Mouse (Mus musculus): ENCODE results near the gene Ap1b1. TPM values are rescaled to one million over a fixed set of nuclear protein-coding genes. Genes with fewer than 3 reads are reported as not detected.
A peak's percentile ranks its signal among the peaks of the same experiment; 100 is the strongest.

Ap1b1 gene
- polyA plus RNA-seq, 1 experiment from 2014 or later, result 65.3 TPM

DNA sequence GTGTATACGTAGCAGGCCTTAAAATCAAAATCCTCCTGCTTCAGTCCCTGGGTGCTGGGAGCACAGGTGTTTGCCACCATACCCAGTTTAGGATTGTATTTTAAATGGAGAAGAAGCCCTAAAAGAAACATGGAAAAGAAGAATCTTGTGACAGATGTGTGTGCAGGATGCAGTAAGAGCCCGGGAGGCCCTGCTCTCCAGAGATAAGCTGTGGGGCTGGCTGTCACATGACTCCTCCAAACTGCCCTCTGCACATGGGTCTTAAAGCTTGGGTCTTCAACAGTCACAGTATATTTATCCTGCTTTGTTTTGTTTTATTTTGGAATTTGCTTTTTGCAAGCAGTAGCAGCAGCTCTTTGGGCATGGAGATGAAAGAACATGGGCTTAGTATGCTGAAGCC, 19.1 kb upstream of the Ap1b1 start:
- no peaks in the 10 kb centered on the region for H3K36me3 ChIP-seq
- no peak for ATAC-seq (replicated peaks; ENCODE audit: low FRiP score)
- no peak overlapping the region for H3K4me2 ChIP-seq
- H3K4me1 ChIP-seq, result no peaks in the 10 kb centered on the region
- no peaks in the 10 kb centered on the region for H3K9me3 ChIP-seq (replicated peaks)
- H3K27me3 ChIP-seq, result no peaks in the 10 kb centered on the region
- H3K9ac ChIP-seq, result no peak overlapping the region
- H3K4me3 ChIP-seq (replicated peaks), result no peak overlapping the region
- 47% methylated on average over 2 of the region's 2 CpGs for WGBS
- no peak overlapping the region for H3K27ac ChIP-seq

GRCm38 (mm10) chr11:4968376-4968775, 18.2 kb upstream of the Ap1b1 start:
- H3K9ac ChIP-seq, result no peak overlapping the region
- no peaks in the 10 kb centered on the region for H3K27me3 ChIP-seq
- H3K4me1 ChIP-seq, result 0 out of 2 replicates have a peak, but pooled peaks cover under 1% of the 10 kb centered on the region
- H3K4me3 ChIP-seq (replicated peaks), result no peak overlapping the region
- no peak for ATAC-seq (replicated peaks; ENCODE audit: low FRiP score)
- H3K27ac ChIP-seq, result no peak overlapping the region
- no peaks in the 10 kb centered on the region for H3K36me3 ChIP-seq
- no peak overlapping the region for H3K4me2 ChIP-seq
- WGBS, result 54% methylated on average over 10 of the region's 10 CpGs
- no peaks in the 10 kb centered on the region for H3K9me3 ChIP-seq (replicated peaks)

GRCm38 (mm10) chr11:4972967-4973870, 13.4 kb upstream of the Ap1b1 start:
- Histone ChIP-seq H3K4me2 (no peak overlapping the region), H3K9ac (no peak overlapping the region), H3K4me3 (replicated peaks) (no peak overlapping the region), H3K27me3 (no peaks in the 10 kb centered on the region), H3K27ac (0 out of 2 replicates have a peak overlapping the region, but pooled peaks have one; percentile 30), H3K4me1 (0 out of 2 replicates have a peak, but pooled peaks cover 3% of the 10 kb centered on the region), H3K9me3 (replicated peaks) (no peaks in the 10 kb centered on the region), H3K36me3 (no peaks in the 10 kb centered on the region)
- 58% methylated on average over 13 of the region's 13 CpGs for WGBS
- no peak for ATAC-seq (replicated peaks; ENCODE audit: low FRiP score)

DNA sequence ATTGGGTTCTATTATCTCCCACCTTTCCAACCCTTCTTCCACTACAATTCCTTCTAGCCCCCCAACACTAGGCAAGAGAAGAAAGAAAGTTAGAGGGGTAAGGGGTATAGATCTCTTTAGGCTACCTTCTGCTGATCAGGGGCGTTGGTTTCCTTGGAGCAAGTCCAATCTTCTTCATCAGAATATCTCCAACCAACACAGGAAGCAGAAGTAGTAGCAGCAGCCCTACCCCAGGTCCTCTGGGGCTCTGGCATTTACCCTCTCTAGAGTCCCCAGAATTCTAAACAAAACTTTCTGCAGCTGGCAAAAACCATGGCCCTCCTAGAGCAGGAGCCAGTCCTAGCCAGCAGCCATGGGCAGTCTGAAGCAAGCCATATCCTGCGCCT, 12.8 kb upstream of the Ap1b1 start:
- WGBS, result 95% methylated on average over 2 of the region's 2 CpGs
- no peak for ATAC-seq (replicated peaks; ENCODE audit: low FRiP score)
- peak overlapping the region; percentile 63; the same call in 1 of the 2 replicates for H3K27ac ChIP-seq

GRCm38 (mm10) chr11:4974376-4975122, 12.1 kb upstream of the Ap1b1 start:
- Histone ChIP-seq H3K27me3 (no peaks in the 10 kb centered on the region), H3K9ac (no peak overlapping the region), H3K36me3 (no peaks in the 10 kb centered on the region), H3K4me3 (replicated peaks) (no peak overlapping the region), H3K27ac (peak overlapping the region; percentile 63), H3K9me3 (replicated peaks) (no peaks in the 10 kb centered on the region), H3K4me2 (no peak overlapping the region), H3K4me1 (0 out of 2 replicates have a peak, but pooled peaks cover 3% of the 10 kb centered on the region)
- 66% methylated on average over 11 of the region's 11 CpGs for WGBS
- ATAC-seq (replicated peaks; ENCODE audit: low FRiP score), result no peak

More for the DNA sequence above, 12.8 kb upstream of the Ap1b1 start:
- Histone ChIP-seq H3K36me3 (no peaks in the 10 kb centered on the region), H3K4me1 (0 out of 2 replicates have a peak, but pooled peaks cover 3% of the 10 kb centered on the region), H3K27me3 (no peaks in the 10 kb centered on the region), H3K4me3 (replicated peaks) (no peak overlapping the region), H3K4me2 (no peak overlapping the region), H3K9ac (no peak overlapping the region), H3K9me3 (replicated peaks) (no peaks in the 10 kb centered on the region)

- no peaks in the 10 kb centered on the region for H3K36me3 ChIP-seq
- no peak overlapping the region for H3K4me3 ChIP-seq (replicated peaks)
- 0 out of 2 replicates have a peak, but pooled peaks have one; percentile 29 for ATAC-seq (replicated peaks; ENCODE audit: low FRiP score)
- 4% methylated on average over 14 of the region's 14 CpGs for WGBS
- H3K9me3 ChIP-seq (replicated peaks), result no peaks in the 10 kb centered on the region
- H3K9ac ChIP-seq, result no peak overlapping the region
- H3K27ac ChIP-seq, result peak overlapping the region; percentile 63; the same call in 1 of the 2 replicates
- H3K27me3 ChIP-seq, result no peaks in the 10 kb centered on the region; the same call in 1 of the 2 replicates
- H3K4me1 ChIP-seq, result 0 out of 2 replicates have a peak, but pooled peaks cover 3% of the 10 kb centered on the region
- peak overlapping the region; percentile 42 for H3K4me2 ChIP-seq
Measured at GRCm38 (mm10) chr11:4975623-4976022, 11.0 kb upstream of the Ap1b1 start.

DNA sequence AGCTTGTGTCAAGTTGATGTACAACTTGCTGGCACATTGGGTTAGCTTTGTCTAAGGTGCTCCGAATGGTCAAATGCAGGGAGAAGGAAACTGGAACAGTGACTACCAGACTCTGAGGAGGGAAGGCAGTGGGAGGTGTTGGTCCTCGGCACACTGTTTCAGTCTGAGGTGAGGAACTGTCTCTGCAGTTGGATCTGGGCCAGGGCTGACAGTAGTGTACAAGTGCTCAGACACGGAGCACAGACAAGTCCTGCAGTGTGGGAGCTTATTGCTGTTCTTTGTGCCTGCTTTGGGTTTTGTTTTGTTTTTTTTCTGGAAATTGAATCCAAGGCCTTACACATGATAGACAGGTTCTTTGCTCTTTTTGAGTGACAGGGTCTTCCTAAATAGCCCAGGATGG, 3.6 kb upstream of the Ap1b1 start:
- no peak for ATAC-seq (replicated peaks; ENCODE audit: low FRiP score)
- Histone ChIP-seq H3K27ac (no peak overlapping the region), H3K36me3 (no peaks in the 10 kb centered on the region)

DNA sequence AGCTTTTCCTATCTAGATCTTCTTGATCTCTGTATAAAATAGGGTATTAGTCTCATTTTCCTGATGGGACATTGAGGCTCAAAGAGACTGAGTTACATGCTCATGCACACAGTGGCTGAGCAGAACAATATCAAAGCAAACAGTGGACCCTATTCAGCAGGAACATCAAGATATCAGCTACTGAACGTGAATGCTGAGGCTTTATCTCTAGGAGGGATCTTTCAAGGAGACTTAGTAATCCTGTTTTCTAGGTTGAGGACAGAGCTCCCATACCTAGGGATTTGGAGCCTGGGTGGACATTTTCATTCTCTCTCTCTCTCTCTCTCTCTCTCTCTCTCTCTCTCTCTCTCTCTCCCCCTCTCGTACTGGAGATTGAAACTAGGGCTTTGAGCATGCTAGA, 3.1 kb upstream of the Ap1b1 start:
- Histone ChIP-seq H3K27ac (no peak overlapping the region), H3K36me3 (no peaks in the 10 kb centered on the region), H3K9me3 (replicated peaks) (no peaks in the 10 kb centered on the region), H3K4me3 (replicated peaks) (no peak overlapping the region), H3K9ac (no peak overlapping the region), H3K4me2 (no peak overlapping the region), H3K4me1 (peaks cover 22% of the 10 kb centered on the region), H3K27me3 (no peaks in the 10 kb centered on the region; the same call in 1 of the 2 replicates)
- WGBS, result 73% methylated on average over 2 of the region's 2 CpGs
- no peak for ATAC-seq (replicated peaks; ENCODE audit: low FRiP score)

More for the DNA sequence above, 3.6 kb upstream of the Ap1b1 start:
- no peaks in the 10 kb centered on the region for H3K9me3 ChIP-seq (replicated peaks)
- H3K27me3 ChIP-seq, result no peaks in the 10 kb centered on the region; the same call in 1 of the 2 replicates
- no peak overlapping the region for H3K4me2 ChIP-seq
- WGBS, result 52% methylated on average over 3 of the region's 3 CpGs
- no peak overlapping the region for H3K4me3 ChIP-seq (replicated peaks)
- H3K4me1 ChIP-seq, result peaks cover 18% of the 10 kb centered on the region
- H3K9ac ChIP-seq, result no peak overlapping the region

DNA sequence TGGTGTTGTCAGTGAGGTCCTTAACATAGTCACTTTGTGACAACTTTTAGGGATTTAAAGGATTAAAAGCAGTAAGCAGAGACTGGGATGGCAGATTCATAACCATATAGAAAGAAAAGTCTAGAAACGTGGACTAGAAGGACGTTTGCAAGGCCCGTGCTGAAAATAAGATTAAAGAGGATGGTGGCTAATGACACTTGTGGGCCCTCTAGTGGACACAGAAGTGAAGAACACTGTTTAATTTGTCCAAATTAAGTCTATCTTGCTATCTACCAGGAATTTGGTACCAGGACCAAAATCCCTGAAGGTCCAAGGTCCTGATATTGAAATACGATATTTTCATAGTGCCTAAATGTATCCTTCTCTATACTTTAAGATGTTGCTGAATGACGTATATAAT, 2.4 kb upstream of the Ap1b1 start:
- no peak for ATAC-seq (replicated peaks; ENCODE audit: low FRiP score)
- no peaks in the 10 kb centered on the region for H3K36me3 ChIP-seq
- no peaks in the 10 kb centered on the region for H3K9me3 ChIP-seq (replicated peaks)
- no peaks in the 10 kb centered on the region; the same call in 1 of the 2 replicates for H3K27me3 ChIP-seq
- peaks cover 22% of the 10 kb centered on the region for H3K4me1 ChIP-seq
- no peak overlapping the region for H3K27ac ChIP-seq
- no peak overlapping the region for H3K4me3 ChIP-seq (replicated peaks)
- H3K9ac ChIP-seq, result no peak overlapping the region
- WGBS, result 4% methylated on average over 5 of the region's 5 CpGs
- H3K4me2 ChIP-seq, result peak overlapping the region; percentile 43; the same call in 1 of the 2 replicates

- WGBS, result 78% methylated on average over 3 of the region's 3 CpGs
- no peak for ATAC-seq (replicated peaks; ENCODE audit: low FRiP score)
- no peaks in the 10 kb centered on the region; the same call in 1 of the 2 replicates for H3K27me3 ChIP-seq
Measured at GRCm38 (mm10) chr11:4984799-4985198, 1.8 kb upstream of the Ap1b1 start.

DNA sequence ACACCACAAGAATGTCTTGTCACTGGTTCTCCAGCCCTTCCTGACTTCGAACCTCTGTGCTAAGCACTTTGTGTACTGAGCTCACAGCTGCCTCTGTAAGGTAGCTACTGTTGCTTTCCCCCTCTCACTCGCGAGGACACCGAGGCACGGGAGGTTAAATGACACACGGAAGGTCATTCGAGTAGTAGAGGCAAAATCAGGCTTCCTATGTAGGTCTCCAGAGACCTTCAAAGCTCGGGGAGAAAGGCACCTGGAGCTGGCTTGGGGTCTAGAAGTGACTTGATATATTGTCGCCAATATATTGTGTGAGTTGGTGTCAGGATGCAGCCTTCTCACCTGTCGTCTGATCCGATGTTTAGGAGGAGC, 846 bp downstream of the Ap1b1 start:
- ATAC-seq (replicated peaks; ENCODE audit: low FRiP score), result no peak

More at GRCm38 (mm10) chr11:4984799-4985198, 1.8 kb upstream of the Ap1b1 start:
- no peak overlapping the region for H3K4me3 ChIP-seq (replicated peaks)
- H3K9ac ChIP-seq, result no peak overlapping the region
- no peak overlapping the region for H3K4me2 ChIP-seq
- no peaks in the 10 kb centered on the region for H3K36me3 ChIP-seq
- no peak overlapping the region for H3K27ac ChIP-seq
- no peaks in the 10 kb centered on the region for H3K9me3 ChIP-seq (replicated peaks)
- H3K4me1 ChIP-seq, result peaks cover 22% of the 10 kb centered on the region

More for the DNA sequence above, 846 bp downstream of the Ap1b1 start:
- 0 out of 2 replicates have a peak overlapping the region, but pooled peaks have one; percentile 61 for H3K27ac ChIP-seq
- peak overlapping the region; percentile 85 for H3K4me3 ChIP-seq (replicated peaks)
- no peaks in the 10 kb centered on the region for H3K9me3 ChIP-seq (replicated peaks)
- peak overlapping the region; percentile 67 for H3K9ac ChIP-seq
- WGBS, result 49% methylated on average over 11 of the region's 11 CpGs
- no peaks in the 10 kb centered on the region for H3K27me3 ChIP-seq
- 0 out of 2 replicates have a peak, but pooled peaks cover 7% of the 10 kb centered on the region for H3K36me3 ChIP-seq
- H3K4me2 ChIP-seq, result peak overlapping the region; percentile 93
- H3K4me1 ChIP-seq, result peaks cover 22% of the 10 kb centered on the region

Data from kidney, embryonic 15.5 days (tissue).